Mouse (Mus musculus): ENCODE measurements around the gene Fcmr.

Gene Fcmr

GRCm38 (mm10) chr1:130865541-130866221 lies at the start of gene Fcmr:
Fcmr (plus strand) TSS chr1:130865669.
- peak; percentile 91 for DNase-seq (ENCODE audit: low read depth, low spot score)

- DNase-seq (ENCODE audit: low read depth, low spot score), result peak; percentile 48
These were observed 45.7 kb upstream of the Fcmr start for GRCm38 (mm10) chr1:130819737-130820136.

- peak; percentile 84 for DNase-seq (ENCODE audit: low read depth, low spot score)
These were observed 44.9 kb upstream of the Fcmr start for GRCm38 (mm10) chr1:130820316-130821148.

- peak; percentile 67 for DNase-seq (ENCODE audit: low read depth, low spot score)
These were observed 44.4 kb upstream of the Fcmr start for GRCm38 (mm10) chr1:130821149-130821471.

- no peak for DNase-seq (ENCODE audit: low read depth, low spot score)
These were observed 43.4 kb upstream of the Fcmr start for GRCm38 (mm10) chr1:130821911-130822625.

- no peak for DNase-seq (ENCODE audit: low read depth, low spot score)
These were observed 39.0 kb upstream of the Fcmr start, which contains the start of gene Pigr for GRCm38 (mm10) chr1:130826448-130826847. Pigr (plus strand) TSS chr1:130826684.

GRCm38 (mm10) chr1:130828656-130829055 lies 36.8 kb upstream of the Fcmr start:
- no peak for DNase-seq (ENCODE audit: low read depth, low spot score)

- no peak for DNase-seq (ENCODE audit: low read depth, low spot score)
These were observed 35.3 kb upstream of the Fcmr start for GRCm38 (mm10) chr1:130829906-130830830.

- DNase-seq (ENCODE audit: low read depth, low spot score), result no peak
These were observed 33.0 kb upstream of the Fcmr start for GRCm38 (mm10) chr1:130832230-130833149.

- DNase-seq (ENCODE audit: low read depth, low spot score), result no peak
These were observed 30.1 kb upstream of the Fcmr start for GRCm38 (mm10) chr1:130835161-130835936.

- DNase-seq (ENCODE audit: low read depth, low spot score), result peak; percentile 91
These were observed 27.2 kb upstream of the Fcmr start for GRCm38 (mm10) chr1:130838288-130838687.

GRCm38 (mm10) chr1:130840599-130841379 lies 24.7 kb upstream of the Fcmr start:
- DNase-seq (ENCODE audit: low read depth, low spot score), result no peak

GRCm38 (mm10) chr1:130841621-130842020 lies 23.8 kb upstream of the Fcmr start:
- no peak for DNase-seq (ENCODE audit: low read depth, low spot score)

GRCm38 (mm10) chr1:130844516-130844915 lies 21.0 kb upstream of the Fcmr start:
- no peak for DNase-seq (ENCODE audit: low read depth, low spot score)

GRCm38 (mm10) chr1:130849530-130850214 lies 15.8 kb upstream of the Fcmr start:
- no peak for DNase-seq (ENCODE audit: low read depth, low spot score)

- DNase-seq (ENCODE audit: low read depth, low spot score), result peak; percentile 81
These were observed 15.1 kb upstream of the Fcmr start for GRCm38 (mm10) chr1:130850405-130850804.

GRCm38 (mm10) chr1:130854819-130855218 lies 10.7 kb upstream of the Fcmr start:
- DNase-seq (ENCODE audit: low read depth, low spot score), result no peak

GRCm38 (mm10) chr1:130855723-130856122 lies 9.7 kb upstream of the Fcmr start:
- DNase-seq (ENCODE audit: low read depth, low spot score), result no peak
